Mouse (Mus musculus) liver, embryonic 11.5 days (tissue): Measurements from ENCODE around the gene Olfr665. TPM values are rescaled to one million over a fixed set of nuclear protein-coding genes. Genes with fewer than 3 reads are reported as not detected.

Experiments used
- ATAC-seq: fragments of 200-750 bp; cut with Nextera tagmentation; replicated peaks from 2 replicates; pipeline ENCODE4 v1.8.0; 2017; ENCODE audit warnings: moderate number of reproducible peaks, mild to moderate bottlenecking, moderate TSS enrichment, moderate library complexity; ENCODE audit not compliant: low FRiP score
- DNase-seq: peaks from one replicate; pipeline ENCODE4 v3.0.0-alpha.2; 2017; ENCODE audit warnings: low spot score
- H3K27ac ChIP-seq: fragments of 300-500 bp; sonication (generic); 2 replicates; pipeline ENCODE4 v1.5.1; 2014; ENCODE audit warnings: mild to moderate bottlenecking, low read depth, low read length, control low read depth
- H3K27me3 ChIP-seq: fragments of 300-500 bp; sonication (generic); replicated peaks from 2 replicates; pipeline ENCODE4 v1.6.1; 2014; ENCODE audit warnings: low read length, mixed read lengths; ENCODE audit not compliant: control insufficient read depth, insufficient read depth
- H3K36me3 ChIP-seq: fragments of 300-500 bp; sonication (generic); 2 replicates; pipeline ENCODE4 v1.6.1; 2014; ENCODE audit warnings: mild to moderate bottlenecking, low read length, moderate library complexity, mixed read lengths; ENCODE audit not compliant: control insufficient read depth, insufficient read depth
- H3K4me1 ChIP-seq: fragments of 300-500 bp; sonication (generic); replicated peaks from 2 replicates; pipeline ENCODE4 v1.6.1; 2014; ENCODE audit warnings: low read length, mixed read lengths; ENCODE audit not compliant: control insufficient read depth, insufficient read depth
- H3K4me2 ChIP-seq: fragments of 300-500 bp; sonication (generic); 2 replicates; pipeline ENCODE4 v1.6.1; 2014; ENCODE audit warnings: mild to moderate bottlenecking, control low read depth, moderate library complexity
- H3K4me3 ChIP-seq: fragments of 300-500 bp; sonication (generic); 2 replicates; pipeline ENCODE4 v1.5.1; 2014; ENCODE audit warnings: low read depth, low read length, control low read depth
- H3K9ac ChIP-seq: fragments of 300-500 bp; sonication (generic); 2 replicates; pipeline ENCODE4 v1.6.1; 2014; ENCODE audit warnings: low read depth, low read length, control low read depth
- H3K9me3 ChIP-seq: fragments of 300-500 bp; sonication (generic); 2 replicates; pipeline ENCODE4 v1.6.1; 2016; ENCODE audit warnings: low read length, inconsistent platforms, mixed read lengths; ENCODE audit not compliant: control insufficient read depth
- WGBS: fragments of 180-500 bp; shearing (Covaris S2); extraction: QIAGEN DNeasy Blood & Tissue Kit; methylation state at CpG from one replicate; pipeline ENCODE4 v1.1.7; 2014; 5-methylcytosine and 5-hydroxymethylcytosine counted together
- polyA plus RNA-seq: library from polyadenylated mRNA; unstranded; fragments of >200 nt; fragmentation: Nextera tagmentation; extraction: Ambion mirVana; gene quantifications from 2 replicates; pipeline ENCODE4 v1.2.1, GENCODE M21; 2014

Gene Olfr665
- polyA plus RNA-seq, 1 experiment from 2014 or later = not detected

- 84% methylated on average over 1 of the region's 1 CpGs for WGBS
- H3K27ac ChIP-seq = no peak within 1 kb of the TSS
- H3K4me3 ChIP-seq = no peak within 1 kb of the TSS
- DNase-seq (no peak), ATAC-seq (no peak)
- no peak within 1 kb of the TSS for H3K9ac ChIP-seq
- no peaks in the 10 kb centered on the region for H3K4me1 ChIP-seq
- no peaks in the 10 kb centered on the region for H3K36me3 ChIP-seq
- no peak within 1 kb of the TSS for H3K4me2 ChIP-seq
- no peaks in the 10 kb centered on the region for H3K9me3 ChIP-seq
- no peaks in the 10 kb centered on the region for H3K27me3 ChIP-seq
Measured at GRCm38 (mm10) chr7:104921382-104921781, 43.6 kb downstream of the Olfr665 start, which contains the start of gene Olfr667. Gene Olfr667 (minus strand): TSS chr7:104921482.

GRCm38 (mm10) chr7:104927957-104928356 is 50.1 kb downstream of the Olfr665 start, which contains the start of gene Olfr668:
Gene Olfr668 (minus strand): TSS chr7:104928057.
- H3K4me1 ChIP-seq = no peaks in the 10 kb centered on the region
- no peak within 1 kb of the TSS for H3K9ac ChIP-seq
- no peak within 1 kb of the TSS for H3K4me2 ChIP-seq
- no peaks in the 10 kb centered on the region for H3K27me3 ChIP-seq
- WGBS = 67% methylated on average over 1 of the region's 1 CpGs
- H3K4me3 ChIP-seq = no peak within 1 kb of the TSS
- no peak for DNase-seq
- H3K9me3 ChIP-seq = no peaks in the 10 kb centered on the region
- no peaks in the 10 kb centered on the region for H3K36me3 ChIP-seq
- ATAC-seq = no peak
- no peak within 1 kb of the TSS for H3K27ac ChIP-seq

Other genes with a start within 250 kb of the Olfr665 start
- gene Olfr658, start 230.7 kb upstream of the Olfr665 start, polyA plus RNA-seq = not detected in 2 replicates
- gene Olfr659, start 211.3 kb upstream of the Olfr665 start, polyA plus RNA-seq = not detected in 2 replicates
- gene Olfr661, start 191.5 kb upstream of the Olfr665 start, polyA plus RNA-seq = not detected in 2 replicates
- gene Usp17le, start 100.6 kb upstream of the Olfr665 start, polyA plus RNA-seq = not detected in 2 replicates
- not detected in 2 replicates for gene Usp17lb, start 35.4 kb upstream of the Olfr665 start, polyA plus RNA-seq
- not detected in 2 replicates for gene Usp17la, start 21.0 kb upstream of the Olfr665 start, polyA plus RNA-seq
- gene Olfr666, start 17.9 kb downstream of the Olfr665 start, polyA plus RNA-seq = not detected in 2 replicates
- not detected in 2 replicates for gene Olfr667, start 43.5 kb downstream of the Olfr665 start, polyA plus RNA-seq
- gene Olfr668, start 50.0 kb downstream of the Olfr665 start, polyA plus RNA-seq = not detected in 2 replicates
- gene Olfr669, start 56.2 kb downstream of the Olfr665 start, polyA plus RNA-seq = not detected in 2 replicates
- not detected in 2 replicates for gene Olfr670, start 84.6 kb downstream of the Olfr665 start, polyA plus RNA-seq
- gene Olfr671, start 101.1 kb downstream of the Olfr665 start, polyA plus RNA-seq = not detected in 2 replicates
- not detected in 2 replicates for gene Olfr672, start 124.0 kb downstream of the Olfr665 start, polyA plus RNA-seq
- not detected in 2 replicates for gene Olfr675, start 150.4 kb downstream of the Olfr665 start, polyA plus RNA-seq
- gene Olfr676, start 154.7 kb downstream of the Olfr665 start, polyA plus RNA-seq = not detected in 2 replicates
- gene Olfr677, start 173.3 kb downstream of the Olfr665 start, polyA plus RNA-seq = not detected in 2 replicates
- gene Olfr678, start 186.4 kb downstream of the Olfr665 start, polyA plus RNA-seq = not detected in 2 replicates
- not detected in 2 replicates for gene Olfr679, start 203.2 kb downstream of the Olfr665 start, polyA plus RNA-seq
- gene Olfr680-ps1, start 214.8 kb downstream of the Olfr665 start, polyA plus RNA-seq = not detected in 2 replicates
- gene Olfr681, start 238.8 kb downstream of the Olfr665 start, polyA plus RNA-seq = not detected in 2 replicates